Mouse (Mus musculus): Measurements from ENCODE around the gene Arhgef1. TPM values are rescaled to one million over a fixed set of nuclear protein-coding genes. Genes with fewer than 3 reads are reported as not detected.

Arhgef1 gene
- 32.6 and 35.9 TPM in 2 replicates for polyA plus RNA-seq (2015; fragmentation: Nextera tagmentation; extraction: Ambion mirVana)

- H3K9me3 ChIP-seq (ENCODE audit: control insufficient read depth) = no peaks in the 10 kb centered on the region
- H3K9ac ChIP-seq (ENCODE audit: low read depth, low read length) = peak within 1 kb of the TSS; percentile 71
- ATAC-seq = peak; percentile 54
- peak within 1 kb of the TSS; percentile 75 for H3K4me2 ChIP-seq (replicated peaks; ENCODE audit: low read depth)
- peak within 1 kb of the TSS; percentile 53 for H3K4me3 ChIP-seq (ENCODE audit: low read depth, low read length)
- H3K36me3 ChIP-seq (ENCODE audit: control insufficient read depth, insufficient read depth) = peaks cover 2% of the 10 kb centered on the region; the same call in 1 of the 2 replicates
- no peaks in the 10 kb centered on the region for H3K27me3 ChIP-seq (replicated peaks; ENCODE audit: control insufficient read depth, insufficient read depth, low read length)
- H3K27ac ChIP-seq (ENCODE audit: low read depth, low read length) = peak within 1 kb of the TSS; percentile 85
- 4% methylated on average over 58 of the region's 68 CpGs for WGBS
- no peak for TF ChIP-seq CTCF (IDR thresholded peaks at IDR 0.05; ENCODE audit: low read depth)
- no peaks in the 10 kb centered on the region for H3K4me1 ChIP-seq (replicated peaks; ENCODE audit: control insufficient read depth, insufficient read depth, low read length)
Observed at GRCm38 (mm10) chr7:24902630-24903443, at the start of gene Arhgef1. Gene Arhgef1, plus strand, starts transcription at chr7:24902912.

DNA sequence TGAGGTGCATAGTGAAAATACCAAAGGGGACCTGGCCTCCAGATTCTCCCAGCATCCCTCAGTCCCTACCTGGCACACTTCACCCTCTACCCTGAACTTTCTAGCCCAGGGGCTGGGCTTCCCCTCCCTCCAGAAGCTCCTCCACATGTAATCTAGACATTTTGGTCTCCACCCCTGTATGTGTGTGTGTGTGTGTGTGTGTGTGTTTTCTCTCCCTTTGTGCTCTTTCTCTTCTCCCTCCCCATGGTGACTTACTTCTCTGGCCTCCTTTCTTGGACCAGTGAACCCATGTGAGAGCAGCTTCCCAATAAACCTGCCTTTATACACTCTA, 49.5 kb upstream of the Arhgef1 start:
- Histone ChIP-seq H3K27me3 (replicated peaks; ENCODE audit: control insufficient read depth, insufficient read depth, low read length) (no peaks in the 10 kb centered on the region), H3K4me2 (replicated peaks; ENCODE audit: low read depth) (no peak overlapping the region), H3K9me3 (ENCODE audit: control insufficient read depth) (no peaks in the 10 kb centered on the region), H3K4me3 (ENCODE audit: low read depth, low read length) (no peak overlapping the region), H3K27ac (ENCODE audit: low read depth, low read length) (no peak overlapping the region), H3K9ac (ENCODE audit: low read depth, low read length) (no peak overlapping the region), H3K36me3 (ENCODE audit: control insufficient read depth, insufficient read depth) (no peaks in the 10 kb centered on the region), H3K4me1 (replicated peaks; ENCODE audit: control insufficient read depth, insufficient read depth, low read length) (no peaks in the 10 kb centered on the region)
- no peak for ATAC-seq
- no peak for TF ChIP-seq CTCF (IDR thresholded peaks at IDR 0.05; ENCODE audit: low read depth)

- Histone ChIP-seq H3K27ac (ENCODE audit: low read depth, low read length) (no peak overlapping the region), H3K9ac (ENCODE audit: low read depth, low read length) (no peak overlapping the region), H3K4me3 (ENCODE audit: low read depth, low read length) (no peak overlapping the region), H3K4me2 (replicated peaks; ENCODE audit: low read depth) (no peak overlapping the region), H3K27me3 (replicated peaks; ENCODE audit: control insufficient read depth, insufficient read depth, low read length) (no peaks in the 10 kb centered on the region), H3K4me1 (replicated peaks; ENCODE audit: control insufficient read depth, insufficient read depth, low read length) (no peaks in the 10 kb centered on the region), H3K9me3 (ENCODE audit: control insufficient read depth) (no peaks in the 10 kb centered on the region), H3K36me3 (ENCODE audit: control insufficient read depth, insufficient read depth) (no peaks in the 10 kb centered on the region)
- 34% methylated on average over 7 of the region's 7 CpGs for WGBS
- no peak for TF ChIP-seq CTCF (IDR thresholded peaks at IDR 0.05; ENCODE audit: low read depth)
- no peak for ATAC-seq
Observed at GRCm38 (mm10) chr7:24853695-24854094, 49.0 kb upstream of the Arhgef1 start.

GRCm38 (mm10) chr7:24856460-24857120, 46.1 kb upstream of the Arhgef1 start:
- Histone ChIP-seq H3K27me3 (replicated peaks; ENCODE audit: control insufficient read depth, insufficient read depth, low read length) (no peaks in the 10 kb centered on the region), H3K27ac (ENCODE audit: low read depth, low read length) (no peak overlapping the region), H3K9me3 (ENCODE audit: control insufficient read depth) (no peaks in the 10 kb centered on the region), H3K4me2 (replicated peaks; ENCODE audit: low read depth) (no peak overlapping the region), H3K4me1 (replicated peaks; ENCODE audit: control insufficient read depth, insufficient read depth, low read length) (no peaks in the 10 kb centered on the region), H3K9ac (ENCODE audit: low read depth, low read length) (no peak overlapping the region), H3K4me3 (ENCODE audit: low read depth, low read length) (no peak overlapping the region), H3K36me3 (ENCODE audit: control insufficient read depth, insufficient read depth) (no peaks in the 10 kb centered on the region)
- TF ChIP-seq CTCF (IDR thresholded peaks at IDR 0.05; ENCODE audit: low read depth) = no peak
- no peak for ATAC-seq
- 50% methylated on average over 6 of the region's 6 CpGs for WGBS

DNA sequence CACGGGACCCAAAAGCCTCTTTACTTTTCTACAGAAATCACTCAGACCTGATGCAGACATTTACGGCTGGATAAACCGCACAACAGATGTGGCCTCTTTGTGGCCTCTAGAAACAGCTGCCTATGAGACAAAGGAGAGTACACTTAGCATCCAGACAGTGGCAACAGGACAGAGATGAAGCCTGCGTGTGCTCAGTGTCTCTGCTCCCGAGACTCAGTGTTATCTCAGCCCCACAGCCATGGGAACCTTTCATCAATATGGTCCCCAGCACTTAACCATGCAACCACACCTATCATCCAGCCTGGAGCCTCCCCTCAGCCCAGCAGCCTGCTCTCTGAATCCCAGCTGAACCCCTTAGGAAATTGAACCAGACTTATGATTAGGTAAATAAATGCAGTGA, 43.5 kb upstream of the Arhgef1 start:
- H3K36me3 ChIP-seq (ENCODE audit: control insufficient read depth, insufficient read depth) = no peaks in the 10 kb centered on the region
- no peak overlapping the region for H3K9ac ChIP-seq (ENCODE audit: low read depth, low read length)
- H3K27me3 ChIP-seq (replicated peaks; ENCODE audit: control insufficient read depth, insufficient read depth, low read length) = no peaks in the 10 kb centered on the region
- no peak for ATAC-seq
- no peaks in the 10 kb centered on the region for H3K4me1 ChIP-seq (replicated peaks; ENCODE audit: control insufficient read depth, insufficient read depth, low read length)
- WGBS = 71% methylated on average over 5 of the region's 5 CpGs
- no peak overlapping the region for H3K4me3 ChIP-seq (ENCODE audit: low read depth, low read length)
- H3K27ac ChIP-seq (ENCODE audit: low read depth, low read length) = no peak overlapping the region
- no peak overlapping the region for H3K4me2 ChIP-seq (replicated peaks; ENCODE audit: low read depth)
- no peak for TF ChIP-seq CTCF (IDR thresholded peaks at IDR 0.05; ENCODE audit: low read depth)
- no peaks in the 10 kb centered on the region for H3K9me3 ChIP-seq (ENCODE audit: control insufficient read depth)

- TF ChIP-seq CTCF (IDR thresholded peaks at IDR 0.05; ENCODE audit: low read depth) = no peak
- no peaks in the 10 kb centered on the region for H3K36me3 ChIP-seq (ENCODE audit: control insufficient read depth, insufficient read depth)
- H3K27me3 ChIP-seq (replicated peaks; ENCODE audit: control insufficient read depth, insufficient read depth, low read length) = no peaks in the 10 kb centered on the region
- no peak for ATAC-seq
- no peak within 1 kb of the TSS for H3K9ac ChIP-seq (ENCODE audit: low read depth, low read length)
- no peaks in the 10 kb centered on the region for H3K9me3 ChIP-seq (ENCODE audit: control insufficient read depth)
- no peaks in the 10 kb centered on the region for H3K4me1 ChIP-seq (replicated peaks; ENCODE audit: control insufficient read depth, insufficient read depth, low read length)
- WGBS = 86% methylated on average over 7 of the region's 7 CpGs
- no peak within 1 kb of the TSS for H3K4me3 ChIP-seq (ENCODE audit: low read depth, low read length)
- H3K4me2 ChIP-seq (replicated peaks; ENCODE audit: low read depth) = no peak within 1 kb of the TSS
- H3K27ac ChIP-seq (ENCODE audit: low read depth, low read length) = no peak within 1 kb of the TSS
Observed at GRCm38 (mm10) chr7:24861913-24862312, 40.8 kb upstream of the Arhgef1 start, which contains the start of gene Gm9844. Gene Gm9844, plus strand, starts transcription at chr7:24862213.
